Mouse (Mus musculus) lung, postnatal 0 days (tissue): Measurements from ENCODE around the gene H2-Ob. TPM values are rescaled to one million over a fixed set of nuclear protein-coding genes. Genes with fewer than 3 reads are reported as not detected.
A peak's percentile ranks its signal among the peaks of the same experiment; 100 is the strongest.

Source experiments
- ATAC-seq: fragments of 200-750 bp; cut with Nextera tagmentation; 2 replicates; pipeline ENCODE4 v1.8.0; 2017; ENCODE audit warnings: moderate library complexity
- DNase-seq: peaks from one replicate; pipeline ENCODE4 v3.0.0-alpha.2; 2016; ENCODE audit warnings: low spot score
- H3K27ac ChIP-seq: fragments of 300-500 bp; sonication (generic); 2 replicates; pipeline ENCODE4 v1.5.1; 2014; ENCODE audit warnings: antibody characterized with exemption, mild to moderate bottlenecking, low read length, mixed read lengths
- H3K27me3 ChIP-seq: fragments of 300-500 bp; sonication (generic); replicated peaks from 2 replicates; pipeline ENCODE4 v1.6.1; 2014; ENCODE audit warnings: low read length, mixed read lengths; ENCODE audit not compliant: insufficient read depth
- H3K36me3 ChIP-seq: fragments of 300-500 bp; sonication (generic); 2 replicates; pipeline ENCODE4 v1.6.1; 2014; ENCODE audit warnings: low read length, mixed read lengths; ENCODE audit not compliant: insufficient read depth
- H3K4me1 ChIP-seq: fragments of 300-500 bp; sonication (generic); 2 replicates; pipeline ENCODE4 v1.6.1; 2014; ENCODE audit warnings: antibody characterized with exemption, low read depth, low read length, mixed read lengths; ENCODE audit not compliant: insufficient read depth
- H3K4me2 ChIP-seq: fragments of 300-500 bp; sonication (generic); replicated peaks from 2 replicates; pipeline ENCODE4 v1.6.1; 2014; ENCODE audit warnings: low read depth, mild to moderate bottlenecking, low read length, moderate library complexity, mixed read lengths
- H3K4me3 ChIP-seq: fragments of 300-500 bp; sonication (generic); 2 replicates; pipeline ENCODE4 v1.5.1; 2014; ENCODE audit warnings: low read depth, low read length
- H3K9ac ChIP-seq: fragments of 300-500 bp; sonication (generic); replicated peaks from 2 replicates; pipeline ENCODE4 v1.6.1; 2014; ENCODE audit warnings: low read depth, mild to moderate bottlenecking
- H3K9me3 ChIP-seq: fragments of 300-500 bp; sonication (generic); 2 replicates; pipeline ENCODE4 v1.6.1; 2016; ENCODE audit warnings: low read length, mixed read lengths
- CTCF ChIP-seq: IDR thresholded peaks from 2 replicates; pipeline ENCODE4 v1.5.1; 2016; ENCODE audit warnings: antibody characterized with exemption, mild to moderate bottlenecking
- EP300 ChIP-seq: IDR thresholded peaks from 2 replicates; pipeline ENCODE4 v1.6.1; 2016; ENCODE audit warnings: antibody characterized with exemption, mild to moderate bottlenecking, control low read depth
- WGBS: fragments of 180-500 bp; shearing (Covaris S2); extraction: QIAGEN DNeasy Blood & Tissue Kit; methylation state at CpG from one replicate; pipeline ENCODE4 v1.1.7; 2014; 5-methylcytosine and 5-hydroxymethylcytosine counted together
- polyA plus RNA-seq: library from polyadenylated mRNA; unstranded; fragments of >200 nt; fragmentation: Nextera tagmentation; extraction: Ambion mirVana; gene quantifications from 2 replicates; pipeline ENCODE4 v1.2.1, GENCODE M21; 2015

The H2-Ob gene
- polyA plus RNA-seq, 1 experiment from 2014 or later = 0.43 TPM

DNA sequence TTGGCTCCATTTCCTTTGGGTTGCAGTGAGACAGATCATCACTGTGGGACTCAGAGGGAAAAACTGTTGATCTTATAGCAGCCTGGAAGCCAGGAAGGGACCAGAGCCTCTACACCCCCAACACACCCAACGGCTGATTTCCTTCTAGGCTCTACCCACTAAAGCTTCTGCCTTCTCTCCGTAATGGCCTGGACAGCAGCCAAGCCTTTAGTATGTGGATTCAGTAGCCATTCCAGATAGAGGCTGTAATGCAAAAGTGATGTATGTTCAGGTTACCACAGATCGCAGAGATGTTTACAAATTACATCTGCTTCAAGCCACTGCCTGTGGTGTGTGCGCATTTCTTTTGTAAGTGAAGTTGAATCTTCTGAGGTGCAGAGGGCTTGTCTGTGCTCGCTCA lies 21.8 kb downstream of the H2-Ob start:
- DNase-seq = no peak

GRCm38 (mm10) chr17:34261502-34261901 lies 22.8 kb downstream of the H2-Ob start:
- no peak overlapping the region for H3K9ac ChIP-seq
- 22% methylated on average over 4 of the region's 4 CpGs for WGBS
- H3K36me3 ChIP-seq = no peaks in the 10 kb centered on the region
- no peak overlapping the region for H3K27ac ChIP-seq
- no peak for TF ChIP-seq EP300
- TF ChIP-seq CTCF = no peak
- no peaks in the 10 kb centered on the region for H3K9me3 ChIP-seq
- H3K4me2 ChIP-seq = no peak overlapping the region
- peaks cover 21% of the 10 kb centered on the region for H3K27me3 ChIP-seq
- DNase-seq = peak; percentile 86
- ATAC-seq = peak; percentile 56
- no peak overlapping the region for H3K4me3 ChIP-seq
- H3K4me1 ChIP-seq = peaks cover 6% of the 10 kb centered on the region

More for the DNA sequence above, 21.8 kb downstream of the H2-Ob start:
- peaks cover 21% of the 10 kb centered on the region for H3K27me3 ChIP-seq
- H3K4me2 ChIP-seq = no peak overlapping the region
- no peaks in the 10 kb centered on the region for H3K9me3 ChIP-seq
- peaks cover 6% of the 10 kb centered on the region for H3K4me1 ChIP-seq
- 35% methylated on average over 5 of the region's 5 CpGs for WGBS
- no peak for ATAC-seq
- H3K9ac ChIP-seq = no peak overlapping the region
- H3K27ac ChIP-seq = no peak overlapping the region
- no peak for TF ChIP-seq CTCF
- TF ChIP-seq EP300 = no peak
- no peaks in the 10 kb centered on the region for H3K36me3 ChIP-seq
- no peak overlapping the region for H3K4me3 ChIP-seq

- H3K4me1 ChIP-seq = peaks cover 6% of the 10 kb centered on the region
- no peak for TF ChIP-seq CTCF
- TF ChIP-seq EP300 = no peak
- H3K36me3 ChIP-seq = no peaks in the 10 kb centered on the region
- peak overlapping the region; percentile 62 for H3K4me2 ChIP-seq
- peak overlapping the region; percentile 38 for H3K4me3 ChIP-seq
- H3K27ac ChIP-seq = no peak overlapping the region
- peaks cover 21% of the 10 kb centered on the region for H3K27me3 ChIP-seq
- DNase-seq (peak; percentile 86), ATAC-seq (peak; percentile 88)
- H3K9ac ChIP-seq = no peak overlapping the region
- no peaks in the 10 kb centered on the region for H3K9me3 ChIP-seq
- 3% methylated on average over 8 of the region's 8 CpGs for WGBS
Measured at GRCm38 (mm10) chr17:34263068-34263467, 24.4 kb downstream of the H2-Ob start.

DNA sequence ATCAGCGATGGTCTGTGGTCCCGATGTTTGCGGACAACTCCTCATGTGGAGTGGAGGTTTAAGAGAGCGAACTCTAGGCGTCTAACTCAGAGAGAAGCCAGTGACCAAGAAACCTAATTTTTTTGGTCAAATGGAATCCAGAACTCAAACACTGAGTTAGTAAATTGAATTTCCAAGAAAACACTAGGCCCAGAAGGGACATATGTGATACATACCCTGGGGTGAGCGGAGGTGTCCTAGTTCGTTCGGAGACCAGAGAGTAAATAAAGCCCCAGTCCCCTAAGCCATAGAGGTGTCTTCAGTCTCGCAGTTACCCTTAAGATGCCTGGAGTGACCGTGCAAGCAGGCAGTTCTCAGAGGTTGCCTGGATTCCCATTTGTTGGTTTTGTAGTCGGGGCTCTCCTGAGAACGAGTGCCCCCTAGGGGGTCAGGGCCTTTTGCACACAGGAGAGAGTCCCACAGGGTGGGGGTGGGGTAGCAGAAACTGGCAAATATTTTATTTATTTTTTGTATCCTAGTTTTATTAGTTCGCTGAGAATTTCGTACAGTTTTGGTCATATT lies 25.2 kb downstream of the H2-Ob start:
- Histone ChIP-seq H3K36me3 (no peaks in the 10 kb centered on the region), H3K4me2 (peak overlapping the region; percentile 78), H3K27me3 (peaks cover 21% of the 10 kb centered on the region), H3K9ac (no peak overlapping the region), H3K4me1 (peaks cover 6% of the 10 kb centered on the region), H3K9me3 (no peaks in the 10 kb centered on the region), H3K27ac (no peak overlapping the region), H3K4me3 (peak overlapping the region; percentile 45; the same call in 1 of the 2 replicates)
- ATAC-seq (no peak), DNase-seq (no peak)
- TF ChIP-seq CTCF = peak; percentile 27
- TF ChIP-seq EP300 = no peak
- 6% methylated on average over 14 of the region's 14 CpGs for WGBS

DNA sequence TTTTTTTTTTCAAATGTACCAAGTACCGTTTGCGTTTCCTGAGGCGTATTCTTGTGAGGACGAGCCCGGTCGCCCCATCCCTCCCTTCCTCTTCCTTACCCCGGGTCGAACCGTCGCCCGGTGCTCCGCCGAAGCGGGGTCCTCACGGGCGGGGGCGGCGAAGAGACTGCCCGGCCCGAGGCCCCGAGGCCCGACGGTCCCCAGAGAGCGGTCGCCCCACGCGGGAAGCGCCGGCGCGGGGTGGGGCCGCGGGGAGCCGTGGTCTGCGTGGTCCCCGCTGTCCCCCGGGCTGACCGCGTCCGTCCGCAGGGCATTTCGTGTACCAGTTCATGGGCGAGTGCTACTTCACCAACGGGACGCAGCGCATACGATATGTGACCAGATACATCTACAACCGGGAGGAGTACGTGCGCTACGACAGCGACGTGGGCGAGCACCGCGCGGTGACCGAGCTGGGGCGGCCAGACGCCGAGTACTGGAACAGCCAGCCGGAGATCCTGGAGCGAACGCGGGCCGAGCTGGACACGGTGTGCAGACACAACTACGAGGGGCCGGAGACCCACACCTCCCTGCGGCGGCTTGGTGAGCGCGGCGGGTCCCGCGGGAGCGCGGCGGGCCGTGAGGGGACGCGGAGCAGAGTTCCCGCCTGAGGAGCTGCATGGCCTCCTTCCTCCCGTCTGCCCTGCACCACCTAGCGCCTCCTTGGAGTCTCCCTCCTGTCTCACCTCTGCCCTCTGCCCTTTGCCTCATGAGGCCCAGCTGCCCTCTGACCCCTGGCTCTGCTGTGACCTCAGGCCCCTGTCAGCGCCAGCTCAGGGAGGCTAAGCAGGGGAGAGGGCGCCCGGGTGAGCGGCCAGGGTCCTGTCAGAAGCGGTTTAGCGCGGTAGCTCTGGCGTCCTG lies 26.0 kb downstream of the H2-Ob start:
- Histone ChIP-seq H3K27me3 (peaks cover 21% of the 10 kb centered on the region), H3K4me2 (peak overlapping the region; percentile 78), H3K9me3 (no peaks in the 10 kb centered on the region), H3K4me1 (peaks cover 6% of the 10 kb centered on the region), H3K9ac (no peak overlapping the region), H3K27ac (no peak overlapping the region), H3K36me3 (no peaks in the 10 kb centered on the region), H3K4me3 (peak overlapping the region; percentile 45)
- ATAC-seq (peak; percentile 11; the same call in 1 of the 2 replicates), DNase-seq (no peak)
- TF ChIP-seq CTCF (no peak), EP300 (no peak)
- WGBS = 2% methylated on average over 78 of the region's 93 CpGs

GRCm38 (mm10) chr17:34268262-34268661 lies 29.6 kb downstream of the H2-Ob start:
- 53% methylated on average over 2 of the region's 2 CpGs for WGBS

More at GRCm38 (mm10) chr17:34268262-34268661, 29.6 kb downstream of the H2-Ob start:
- no peaks in the 10 kb centered on the region for H3K36me3 ChIP-seq
- TF ChIP-seq CTCF (no peak), EP300 (no peak)
- H3K9me3 ChIP-seq = no peaks in the 10 kb centered on the region
- H3K4me2 ChIP-seq = no peak overlapping the region
- peaks cover 15% of the 10 kb centered on the region for H3K27me3 ChIP-seq
- H3K4me3 ChIP-seq = no peak overlapping the region
- ATAC-seq (no peak), DNase-seq (no peak)
- H3K4me1 ChIP-seq = peaks cover 6% of the 10 kb centered on the region
- H3K9ac ChIP-seq = no peak overlapping the region
- no peak overlapping the region for H3K27ac ChIP-seq
